Mouse (Mus musculus) left cerebral cortex, postnatal 25 days (tissue): ENCODE data around the gene Mup4. TPM values are rescaled to one million over a fixed set of nuclear protein-coding genes. Genes with fewer than 3 reads are reported as not detected.
A peak's percentile ranks its signal among the peaks of the same experiment; 100 is the strongest.
"Not testable (repeated sequence)": the region's sequence is repeated elsewhere in the genome, so short reads cannot be mapped to it uniquely, and the experiment has no call there.

Experiments used
- DNase-seq, 2 experiments: peaks; one replicate each; pipeline ENCODE4 v3.0.0; 2022; ENCODE audit warnings: low spot score in 2 of 2, mixed read lengths in 1 of 2
- intact Hi-C: fragments of 180-260 bp; cut with DNase I; formaldehyde crosslinking; loops from one replicate; pipeline ENCODE4 v1.15.1; 2025
- total RNA-seq, 2 experiments: library from RNA; stranded (reverse); gene quantifications; 2 replicates each; pipeline ENCODE4 v1.2.3; 2021

Gene Mup4
- not detected for total RNA-seq

- no peak for DNase-seq
- intact Hi-C loops: no loop called here
Observed at GRCm38 (mm10) chr4:59960610-59961009, at the start of gene Mup4. Gene Mup4 (minus strand): TSS chr4:59960710.

DNA sequence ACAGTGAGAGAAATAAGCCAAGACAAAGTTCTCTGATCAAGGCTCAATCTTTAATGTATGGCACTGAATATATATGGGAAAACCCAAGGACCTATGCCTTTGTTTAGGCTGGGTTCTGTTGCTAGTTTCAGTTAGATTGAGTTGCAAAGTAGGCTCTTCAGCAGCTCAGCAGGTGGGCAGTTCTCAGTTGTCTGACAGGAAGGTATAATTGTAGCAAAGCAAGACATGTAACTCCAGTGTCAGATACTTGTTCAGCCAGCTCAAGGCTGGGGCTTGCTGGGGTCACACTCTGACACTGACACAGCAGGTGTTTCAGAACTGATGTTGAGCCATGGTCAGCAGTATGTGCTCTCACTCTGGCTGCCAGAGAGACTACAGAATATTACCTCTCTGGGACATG is 37.4 kb upstream of the Mup4 start:
- DNase-seq, intact Hi-C loops: not testable (repeated sequence)

DNA sequence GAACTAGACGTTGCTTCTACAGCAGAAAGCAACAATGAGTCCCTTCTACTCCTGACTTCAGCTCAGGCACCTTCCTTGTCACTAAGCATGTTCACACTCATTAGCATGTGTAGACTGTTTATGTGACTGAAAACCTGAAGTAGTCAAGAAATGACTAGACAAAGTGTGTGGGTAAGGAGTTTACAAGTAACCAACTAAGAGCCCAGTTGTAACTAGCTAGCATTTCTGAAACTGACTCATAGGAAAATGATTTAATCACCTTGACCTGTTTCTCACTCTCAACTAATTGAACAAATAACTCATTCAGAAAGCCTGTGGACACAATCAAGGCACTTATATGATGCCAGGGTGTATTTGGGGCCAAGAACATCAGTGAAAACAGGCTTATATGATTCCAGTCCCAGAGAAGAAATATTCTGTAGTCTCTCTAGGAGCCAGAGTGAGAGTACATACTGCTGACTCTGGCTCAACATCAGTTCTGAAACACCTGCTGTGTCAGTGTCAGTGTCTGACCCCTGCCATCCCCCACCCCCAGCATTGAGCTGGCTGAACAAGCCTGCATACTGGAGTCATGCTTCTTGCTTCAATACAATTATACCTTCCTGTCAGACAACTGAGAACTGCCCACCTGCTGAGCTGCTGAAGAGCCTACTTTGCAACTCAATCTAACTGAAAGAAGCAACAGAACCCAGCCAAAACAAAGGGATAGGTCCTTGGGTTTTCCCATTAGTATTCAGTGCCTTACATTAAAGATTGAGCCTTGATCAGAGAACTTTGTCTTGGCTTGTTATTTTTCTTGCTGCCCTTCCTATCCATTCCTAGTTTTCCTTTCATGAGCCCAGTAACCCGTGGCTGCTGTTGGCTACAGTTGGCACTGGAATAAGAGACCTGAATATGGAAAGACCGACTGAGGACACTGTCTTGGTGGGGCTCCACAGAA is 3.2 kb upstream of the Mup4 start, which contains the start of gene Mup6:
Gene Mup6, plus strand, starts transcription at position 890 of the 940 bp plus-strand sequence.
- intact Hi-C loops: no loop called here
- DNase-seq: no peak

DNA sequence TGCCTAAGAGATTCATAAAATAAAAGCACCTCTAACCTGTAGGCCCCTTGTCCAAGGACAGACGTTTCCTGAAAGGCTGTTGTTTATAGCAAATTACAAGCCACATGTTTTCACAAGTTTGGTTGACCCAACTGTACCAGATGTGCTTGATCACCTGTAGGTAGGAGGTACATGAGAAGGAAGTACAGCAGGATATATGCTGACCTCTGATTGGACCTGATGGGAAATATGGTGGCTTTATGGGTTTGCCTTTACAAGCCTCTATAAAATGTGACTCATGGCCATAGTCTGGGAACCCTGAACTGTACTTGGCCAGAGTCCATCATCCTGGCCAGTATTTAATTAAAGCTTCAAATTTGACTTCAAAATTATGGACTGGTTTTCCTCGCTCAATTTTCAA is 23.0 kb downstream of the Mup4 start:
- intact Hi-C loops: no loop called here
- DNase-seq: no peak

DNA sequence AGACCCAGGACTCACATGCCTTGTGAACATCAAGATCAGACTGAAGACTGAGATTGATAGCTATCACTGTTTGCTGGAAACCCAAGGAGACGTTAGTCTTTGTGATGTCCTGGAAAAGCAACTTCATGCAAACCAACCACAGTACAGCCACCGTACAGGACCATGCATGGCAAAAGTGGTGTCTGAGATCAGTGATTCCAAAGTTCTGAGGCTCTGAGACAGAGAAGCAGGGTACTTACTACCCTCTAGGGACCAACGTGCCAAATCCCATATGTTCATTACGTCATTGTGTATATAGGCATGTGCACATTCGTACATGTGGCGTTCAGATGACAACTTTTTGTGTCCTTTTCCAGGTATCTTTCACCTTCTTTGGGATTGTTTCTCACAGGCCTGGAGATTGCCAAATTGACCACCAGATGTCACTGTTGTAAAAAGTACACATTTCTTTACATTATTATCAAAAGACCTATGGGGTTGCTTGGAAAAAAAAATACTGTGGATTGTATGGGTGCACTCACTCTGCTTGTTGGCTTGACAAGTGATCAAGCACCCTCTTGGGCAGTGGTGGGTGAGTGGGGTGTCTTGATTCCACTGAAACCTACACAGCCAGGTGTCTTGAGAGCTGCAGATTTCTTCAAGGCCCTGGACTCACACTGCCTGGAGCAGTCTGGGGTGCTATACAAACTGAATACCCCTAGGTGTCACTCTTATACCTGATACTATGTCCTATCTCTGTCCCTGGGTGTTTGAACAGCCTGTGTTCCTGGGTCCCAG is 27.8 kb downstream of the Mup4 start:
- intact Hi-C loops: loop anchor here (5.0 kb wide), 1 partner anchor 1880 kb away; no protein-coding TSS in a partner anchor
- peak; percentile 18 to 35 for DNase-seq

GRCm38 (mm10) chr4:59928347-59928746 is 32.2 kb downstream of the Mup4 start:
- intact Hi-C loops: loop anchor here (5.0 kb wide), 1 partner anchor 141 kb away; no protein-coding TSS in a partner anchor
- peak; percentile 67 to 83 for DNase-seq

- intact Hi-C loops: loop anchor here (5.0 kb wide), 1 partner anchor 140 kb away; no protein-coding TSS in a partner anchor
- DNase-seq: no peak
Observed at GRCm38 (mm10) chr4:59927666-59928065, 32.8 kb downstream of the Mup4 start.

DNA sequence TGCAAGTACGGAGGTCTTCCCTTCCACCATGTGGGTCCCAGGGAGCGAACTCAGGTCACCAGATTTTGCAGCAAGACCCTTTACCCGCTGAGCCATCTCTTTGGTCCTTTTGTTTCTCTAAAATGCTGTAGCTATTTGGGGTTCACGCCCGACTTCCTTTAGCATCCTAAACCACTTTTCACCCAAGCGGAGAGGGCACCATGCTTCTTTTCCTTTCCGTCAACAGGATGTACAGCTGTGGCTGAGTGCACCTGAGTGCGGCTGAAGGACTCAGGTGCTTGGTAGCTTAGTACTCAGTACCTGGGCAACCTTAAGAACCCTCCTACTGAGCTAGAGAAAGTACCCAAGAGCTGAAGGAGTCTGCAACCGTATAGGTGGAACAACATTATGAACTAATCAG is 35.4 kb downstream of the Mup4 start:
- no peak for DNase-seq
- intact Hi-C loops: loop anchor here (5.0 kb wide), 1 partner anchor 138 kb away; no protein-coding TSS in a partner anchor

GRCm38 (mm10) chr4:59917966-59918365 is 42.5 kb downstream of the Mup4 start:
- DNase-seq: no peak
- intact Hi-C loops: loop anchor here (1.0 kb wide), 1 partner anchor 11 kb away; no protein-coding TSS in a partner anchor

DNA sequence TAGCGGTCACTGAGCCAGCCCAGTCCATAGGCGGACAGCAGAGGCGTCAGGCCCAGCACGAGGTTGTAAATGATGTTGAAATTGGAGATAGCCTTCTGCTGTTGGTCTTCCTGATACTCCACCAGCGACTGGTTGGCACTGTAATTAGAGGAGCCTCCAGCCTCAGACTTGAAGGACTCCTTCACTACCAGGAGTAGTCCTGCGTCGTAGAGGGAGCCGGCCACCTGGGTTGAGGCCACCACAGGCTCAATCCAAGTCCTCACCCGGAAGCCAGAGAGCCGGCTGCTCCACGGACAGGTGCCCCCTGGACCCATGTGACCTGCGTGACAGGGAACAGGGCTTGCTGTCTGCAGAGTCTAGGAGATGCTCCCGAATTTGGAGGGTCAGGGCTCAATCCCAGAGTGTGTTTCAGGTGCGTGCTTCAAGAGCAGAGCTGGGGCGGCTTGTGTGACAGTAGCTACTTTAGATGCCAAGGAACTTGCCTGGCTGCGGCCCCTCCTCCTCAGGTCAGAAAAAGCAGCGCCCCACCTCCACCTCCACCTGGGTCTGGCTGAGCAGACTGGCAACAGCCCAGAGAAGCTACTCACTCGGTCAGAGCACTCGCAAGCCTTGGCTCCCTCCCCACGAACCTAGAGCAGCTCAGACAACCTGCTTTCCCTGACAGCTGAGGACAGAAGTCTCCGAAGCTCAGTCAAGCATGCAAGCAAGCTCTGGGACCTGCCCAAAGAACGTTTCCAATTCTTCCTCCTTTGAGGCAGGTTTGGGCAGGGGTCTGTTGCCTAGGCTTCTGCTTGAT is 45.7 kb downstream of the Mup4 start, which contains the start of gene Slc46a2:
Gene Slc46a2, minus strand, starts transcription at position 449 of the 796 bp plus-strand sequence.
- intact Hi-C loops: no loop called here
- DNase-seq: no peak

GRCm38 (mm10) chr4:59908785-59909184 is 51.7 kb downstream of the Mup4 start:
- DNase-seq: no peak
- intact Hi-C loops: no loop called here

GRCm38 (mm10) chr4:59907657-59908230 is 52.8 kb downstream of the Mup4 start:
- DNase-seq: no peak
- intact Hi-C loops: loop anchor here (1.0 kb wide), 1 partner anchor 10 kb away; no protein-coding TSS in a partner anchor

- intact Hi-C loops: loop anchor here (1.0 kb wide), 1 partner anchor 10 kb away; no protein-coding TSS in a partner anchor
- DNase-seq: no peak
Observed at GRCm38 (mm10) chr4:59907092-59907491, 53.4 kb downstream of the Mup4 start.

Other genes with a start within 250 kb of the Mup4 start
- 10 to 100 TPM; 23.1 to 25.4 TPM for gene Inip, start 159.1 kb downstream of the Mup4 start, total RNA-seq
- gene Snx30, start 154.9 kb downstream of the Mup4 start, total RNA-seq: 10 to 100 TPM; 35.8 to 37.8 TPM
- not detected for gene Slc46a2, start 45.7 kb downstream of the Mup4 start, total RNA-seq
- not detected for gene Mup6, start 3.6 kb upstream of the Mup4 start, total RNA-seq
- not detected for gene Mup7, start 109.8 kb upstream of the Mup4 start, total RNA-seq
- not detected for gene Mup2, start 193.6 kb upstream of the Mup4 start, total RNA-seq